8 mouse cellular contexts compared by ENCODE assay signal in genomic region chr17:3285030-3285671, GRCm38 (mm10). TPM values are rescaled to one million over a fixed set of nuclear protein-coding genes. Genes with fewer than 3 reads are reported as not detected.
A peak's percentile ranks its signal among the peaks of the same experiment; 100 is the strongest.
DNase-seq lines count a peak whose midpoint lies in the region; ATAC-seq lines count a peak whose summit lies in the region.

No protein-coding gene starts in this region.

- DNase-seq in heart, adult 18-20 months = peak; percentile 23 to 27
- DNase-seq in heart, adult 9 months (ENCODE audit: low spot score in 2 of 2) = no peak
- peak; percentile 64 to 74 for DNase-seq in cerebellum, postnatal 14 days
- peak; percentile 25 to 43 for DNase-seq in heart, postnatal 10 days
- peak; percentile 63 for DNase-seq in lung, postnatal 10 days
- no peak for DNase-seq in kidney, adult 8-10 months
- DNase-seq in ovary, adult 18-20 months (ENCODE audit: low spot score) = no peak

- intact Hi-C loops in heart, postnatal 10 days (cut with DNase I) = loop anchor here (5.0 kb wide), 2 partner anchors 42 to 162 kb away; partner anchors contain the start of gene Tiam2

- no peak for ATAC-seq in megakaryocyte-erythroid progenitor cell, adult 5-6 weeks (replicated peaks; ENCODE audit: low FRiP score, low TSS enrichment, poor library complexity, severe bottlenecking)

RNA-seq across cellular contexts. Expression of gene Tiam2, which starts 41.2 kb away (rescaled TPM):
- total RNA-seq in heart, adult 18-20 months (2021) = 1 to 10 TPM; 2.7 to 3.3 TPM
- 1 to 10 TPM; 5.2 to 5.7 TPM for total RNA-seq in heart, postnatal 10 days (2021)
- 1.3 and 2.0 TPM in 2 replicates for total RNA-seq in megakaryocyte-erythroid progenitor cell, adult 5-6 weeks (2014; fragmentation: Nextera tagmentation)
- 1.1 and 3.0 TPM in 2 replicates for total RNA-seq in megakaryocyte-erythroid progenitor cell, adult 5-6 weeks (2017)

Comparison
In these comparisons a context has a peak if more than half of its experiments do, and no peak if none do; other contexts are left out.
1. DNase-seq: peak in heart, adult 18-20 months (2 of 2), cerebellum, postnatal 14 days (2 of 2), heart, postnatal 10 days (2 of 2) and lung, postnatal 10 days (single experiment); none in heart, adult 9 months (0 of 2), kidney, adult 8-10 months (0 of 2) and ovary, adult 18-20 months (single experiment).